ENCODE assay signal across 29 mouse cellular contexts in genomic region chr15:85791449-85791848, GRCm38 (mm10). TPM values are rescaled to one million over a fixed set of nuclear protein-coding genes. Genes with fewer than 3 reads are reported as not detected.
DNase-seq lines count a peak whose midpoint lies in the region; ATAC-seq and TF ChIP-seq lines count a peak whose summit lies in the region.
"Had no signal": no experiment of that assay in that cellular context is flagged by ENCODE, and none has a peak within 500 bp of the region (broad histone marks: within the 10 kb centered on the region; RNA-seq: fewer than 3 reads in every experiment).

No protein-coding gene starts in this region.

- no peaks in the 10 kb centered on the region for H3K36me3 ChIP-seq in embryonic facial prominence, embryonic 14.5 days (ENCODE audit: control insufficient read depth, insufficient read depth, low read length)
- no peaks in the 10 kb centered on the region for H3K36me3 ChIP-seq in embryonic facial prominence, embryonic 10.5 days (replicated peaks)
- H3K36me3 ChIP-seq in stomach, postnatal 0 days (ENCODE audit: control insufficient read depth, insufficient read depth, low read length): no peaks in the 10 kb centered on the region
- no peaks in the 10 kb centered on the region for H3K36me3 ChIP-seq in hindbrain, embryonic 13.5 days
- H3K36me3 ChIP-seq: embryonic facial prominence, embryonic 15.5 days; G1E; heart, embryonic 12.5 days; hindbrain, embryonic 15.5 days had no signal

- ATAC-seq in embryonic facial prominence, embryonic 14.5 days (ENCODE audit: low read depth): peak; percentile 65; the same call in 1 of the 2 replicates
- no peak for ATAC-seq in stomach, postnatal 0 days (ENCODE audit: low FRiP score, low TSS enrichment)
- ATAC-seq in activated CD4-positive, CD25-positive, alpha-beta regulatory T cell, adult 4 months: no peak
- no peak for ATAC-seq in hindbrain, embryonic 13.5 days (ENCODE audit: low FRiP score)
- ATAC-seq: forebrain, embryonic 14.5 days; forebrain, postnatal 0 days; Patski had no signal

- no peak for TF ChIP-seq CTCF in lung, adult 2 months (IDR thresholded peaks at IDR 0.05; ENCODE audit: insufficient read depth, low read length)
- no peak for TF ChIP-seq CTCF in stomach, postnatal 0 days (IDR thresholded peaks at IDR 0.05; ENCODE audit: low read depth)

- H3K9me3 ChIP-seq in embryonic facial prominence, embryonic 14.5 days (ENCODE audit: control insufficient read depth, low read length): no peaks in the 10 kb centered on the region
- no peaks in the 10 kb centered on the region for H3K9me3 ChIP-seq in embryonic facial prominence, embryonic 10.5 days
- H3K9me3 ChIP-seq in stomach, postnatal 0 days (ENCODE audit: control insufficient read depth, low read length): no peaks in the 10 kb centered on the region
- no peaks in the 10 kb centered on the region for H3K9me3 ChIP-seq in hindbrain, embryonic 13.5 days
- H3K9me3 ChIP-seq: embryonic facial prominence, embryonic 15.5 days; G1E; heart, embryonic 12.5 days; heart, embryonic 15.5 days; hindbrain, embryonic 15.5 days had no signal

- H3K4me1 ChIP-seq in embryonic facial prominence, embryonic 14.5 days (ENCODE audit: control insufficient read depth, insufficient read depth, low read length): no peaks in the 10 kb centered on the region
- no peaks in the 10 kb centered on the region for H3K4me1 ChIP-seq in embryonic facial prominence, embryonic 10.5 days
- H3K4me1 ChIP-seq in lung, adult 2 months (ENCODE audit: control insufficient read depth, insufficient read depth, low read length): no peaks in the 10 kb centered on the region
- H3K4me1 ChIP-seq in stomach, postnatal 0 days (replicated peaks; ENCODE audit: control insufficient read depth, insufficient read depth): no peaks in the 10 kb centered on the region
- H3K4me1 ChIP-seq in hindbrain, embryonic 13.5 days (replicated peaks): no peaks in the 10 kb centered on the region
- H3K4me1 ChIP-seq: embryonic facial prominence, embryonic 15.5 days; hindbrain, embryonic 15.5 days had no signal

- no peak overlapping the region for H3K27ac ChIP-seq in embryonic facial prominence, embryonic 14.5 days (replicated peaks; ENCODE audit: low read depth, low read length)
- no peak overlapping the region for H3K27ac ChIP-seq in embryonic facial prominence, embryonic 10.5 days (replicated peaks)
- peak overlapping the region; percentile 79 for H3K27ac ChIP-seq in stomach, postnatal 0 days (replicated peaks)
- H3K27ac ChIP-seq in hindbrain, embryonic 13.5 days: no peak overlapping the region
- H3K27ac ChIP-seq: embryonic facial prominence, embryonic 15.5 days; gastrocnemius, adult 2 months; heart, embryonic 15.5 days; hindbrain, embryonic 15.5 days had no signal

- H3K9ac ChIP-seq in embryonic facial prominence, embryonic 14.5 days (ENCODE audit: low read depth, low read length): no peak overlapping the region
- no peak overlapping the region for H3K9ac ChIP-seq in stomach, postnatal 0 days (ENCODE audit: low read length)
- no peak overlapping the region for H3K9ac ChIP-seq in hindbrain, embryonic 13.5 days
- H3K9ac ChIP-seq: embryonic facial prominence, embryonic 15.5 days; forebrain, postnatal 0 days; heart, embryonic 12.5 days; heart, embryonic 15.5 days; hindbrain, embryonic 15.5 days had no signal

- no peak for TF ChIP-seq POLR2A in lung, adult 2 months (IDR thresholded peaks at IDR 0.05; ENCODE audit: borderline replicate concordance, extremely low read depth, low read depth, low read length)

- WGBS in embryonic facial prominence, embryonic 14.5 days: 85% methylated on average over 4 of the region's 4 CpGs
- 89% methylated on average over 4 of the region's 4 CpGs for WGBS in embryonic facial prominence, embryonic 10.5 days
- 73% methylated on average over 4 of the region's 4 CpGs for whole genome bisulfite sequencing in lung, adult 2 months
- 69% methylated on average over 4 of the region's 4 CpGs for WGBS in stomach, postnatal 0 days
- 93% methylated on average over 4 of the region's 4 CpGs for WGBS in hindbrain, embryonic 13.5 days

- H3K4me3 ChIP-seq in embryonic facial prominence, embryonic 14.5 days (ENCODE audit: low read depth, low read length): no peak overlapping the region
- no peak overlapping the region for H3K4me3 ChIP-seq in embryonic facial prominence, embryonic 10.5 days
- H3K4me3 ChIP-seq in lung, adult 2 months (replicated peaks; ENCODE audit: extremely low read depth, low read depth, low read length): no peak overlapping the region
- H3K4me3 ChIP-seq in stomach, postnatal 0 days (ENCODE audit: low read depth, low read length): no peak overlapping the region
- H3K4me3 ChIP-seq in hindbrain, embryonic 13.5 days: no peak overlapping the region
- H3K4me3 ChIP-seq: embryonic facial prominence, embryonic 15.5 days; gastrocnemius, adult 2 months; heart, embryonic 12.5 days; heart, embryonic 15.5 days; hindbrain, embryonic 15.5 days had no signal

- H3K27me3 ChIP-seq in embryonic facial prominence, embryonic 14.5 days (replicated peaks; ENCODE audit: control insufficient read depth, insufficient read depth, low read length): no peaks in the 10 kb centered on the region
- no peaks in the 10 kb centered on the region for H3K27me3 ChIP-seq in embryonic facial prominence, embryonic 10.5 days (replicated peaks; ENCODE audit: low read depth, poor library complexity, severe bottlenecking)
- H3K27me3 ChIP-seq in stomach, postnatal 0 days (ENCODE audit: control insufficient read depth, insufficient read depth, low read length): no peaks in the 10 kb centered on the region
- no peaks in the 10 kb centered on the region for H3K27me3 ChIP-seq in hindbrain, embryonic 13.5 days
- H3K27me3 ChIP-seq: embryonic facial prominence, embryonic 15.5 days; heart, embryonic 12.5 days; heart, embryonic 15.5 days; hindbrain, embryonic 15.5 days; Patski had no signal

- peak; percentile 11 for DNase-seq in embryonic facial prominence, embryonic 14.5 days (ENCODE audit: low spot score)
- no peak for DNase-seq in embryonic facial prominence, embryonic 10.5 days (ENCODE audit: low spot score)
- DNase-seq in lung, adult 18-20 months: peak; percentile 59 to 74
- DNase-seq in lung, adult 2 months: no peak
- peak; percentile 76 for DNase-seq in lung, postnatal 25 days (ENCODE audit: low spot score)
- no peak for DNase-seq in stomach, postnatal 0 days (ENCODE audit: low spot score)
- DNase-seq: adrenal gland, adult 2 months; adrenal gland, postnatal 14 days; cerebellum, adult 11 months; cerebellum, adult 2 months; cerebellum, adult 9-11 months; cerebellum, postnatal 25 days; embryo, embryonic 11 days; forebrain, postnatal 0 days; gastrocnemius, adult 2 months; gastrocnemius, postnatal 14 days; heart, adult 11 months; heart, postnatal 14 days; heart, postnatal 4 days had no signal

- no peak overlapping the region for H3K4me2 ChIP-seq in embryonic facial prominence, embryonic 14.5 days (ENCODE audit: low read depth, low read length)
- no peak overlapping the region for H3K4me2 ChIP-seq in stomach, postnatal 0 days (replicated peaks; ENCODE audit: low read depth)
- no peak overlapping the region for H3K4me2 ChIP-seq in hindbrain, embryonic 13.5 days
- H3K4me2 ChIP-seq: embryonic facial prominence, embryonic 15.5 days; heart, embryonic 12.5 days; heart, embryonic 15.5 days; hindbrain, embryonic 15.5 days had no signal

- TF ChIP-seq EP300 in stomach, postnatal 0 days (optimal IDR thresholded peaks at IDR 0.05): no peak

RNA-seq across cellular contexts. Expression of gene Cdpf1, which starts 20.0 kb away (rescaled TPM):
- polyA plus RNA-seq in embryonic facial prominence, embryonic 14.5 days (2014; fragmentation: Nextera tagmentation; extraction: Ambion mirVana): 30.6 and 33.4 TPM in 2 replicates
- polyA plus RNA-seq in embryonic facial prominence, embryonic 10.5 days (2016; fragmentation: Nextera tagmentation; extraction: Ambion mirVana): 32.2 and 34.2 TPM in 2 replicates
- polyA plus RNA-seq in lung, adult 2 months (2012; rRNA removed): 39.0 and 43.0 TPM in 2 replicates
- polyA plus RNA-seq in stomach, postnatal 0 days (2015; fragmentation: Nextera tagmentation; extraction: Ambion mirVana): 38.8 and 40.2 TPM in 2 replicates
- polyA plus RNA-seq in activated CD4-positive, CD25-positive, alpha-beta regulatory T cell, adult 4 months (2017; shearing (Covaris generic)): 10 to 100 TPM; 37.8 to 46.6 TPM
- 17.1 and 20.5 TPM in 2 replicates for polyA plus RNA-seq in hindbrain, embryonic 13.5 days (2015; fragmentation: Nextera tagmentation; extraction: Ambion mirVana)

RNA-seq across cellular contexts. Expression of gene Pkdrej, which starts 30.1 kb away (rescaled TPM):
- 0.26 and 0.31 TPM in 2 replicates for polyA plus RNA-seq in embryonic facial prominence, embryonic 14.5 days (2014; fragmentation: Nextera tagmentation; extraction: Ambion mirVana)
- polyA plus RNA-seq in embryonic facial prominence, embryonic 10.5 days (2016; fragmentation: Nextera tagmentation; extraction: Ambion mirVana): 0.04 TPM in 2 replicates
- polyA plus RNA-seq in lung, adult 2 months (2012; rRNA removed): 0.25 and 0.44 TPM in 2 replicates
- polyA plus RNA-seq in stomach, postnatal 0 days (2015; fragmentation: Nextera tagmentation; extraction: Ambion mirVana): 0.21 and 0.27 TPM in 2 replicates
- not detected for polyA plus RNA-seq in activated CD4-positive, CD25-positive, alpha-beta regulatory T cell, adult 4 months (2017; shearing (Covaris generic))
- polyA plus RNA-seq in hindbrain, embryonic 13.5 days (2015; fragmentation: Nextera tagmentation; extraction: Ambion mirVana): 0.04 TPM in 1 of 2 replicates, not detected in the other
- polyA plus RNA-seq: forebrain, embryonic 11.5 days; G1E had no signal

RNA-seq across cellular contexts. Expression of gene Ttc38, which starts 40.7 kb away (rescaled TPM):
- 5.0 and 6.1 TPM in 2 replicates for polyA plus RNA-seq in embryonic facial prominence, embryonic 14.5 days (2014; fragmentation: Nextera tagmentation; extraction: Ambion mirVana)
- 2.2 and 3.1 TPM in 2 replicates for polyA plus RNA-seq in embryonic facial prominence, embryonic 10.5 days (2016; fragmentation: Nextera tagmentation; extraction: Ambion mirVana)
- 8.7 and 13.0 TPM in 2 replicates for polyA plus RNA-seq in lung, adult 2 months (2012; rRNA removed)
- 15.6 and 18.0 TPM in 2 replicates for polyA plus RNA-seq in stomach, postnatal 0 days (2015; fragmentation: Nextera tagmentation; extraction: Ambion mirVana)
- polyA plus RNA-seq in activated CD4-positive, CD25-positive, alpha-beta regulatory T cell, adult 4 months (2017; shearing (Covaris generic)): 10 to 100 TPM; 11.3 to 13.0 TPM
- polyA plus RNA-seq in hindbrain, embryonic 13.5 days (2015; fragmentation: Nextera tagmentation; extraction: Ambion mirVana): 3.4 and 3.9 TPM in 2 replicates

RNA-seq across cellular contexts. Expression of gene Ppara, which starts 56.7 kb away (rescaled TPM):
- polyA plus RNA-seq in embryonic facial prominence, embryonic 14.5 days (2014; fragmentation: Nextera tagmentation; extraction: Ambion mirVana): 3.5 and 6.0 TPM in 2 replicates
- 0.29 and 0.75 TPM in 2 replicates for polyA plus RNA-seq in embryonic facial prominence, embryonic 10.5 days (2016; fragmentation: Nextera tagmentation; extraction: Ambion mirVana)
- 2.2 and 2.3 TPM in 2 replicates for polyA plus RNA-seq in lung, adult 2 months (2012; rRNA removed)
- polyA plus RNA-seq in stomach, postnatal 0 days (2015; fragmentation: Nextera tagmentation; extraction: Ambion mirVana): 16.8 and 18.8 TPM in 2 replicates
- polyA plus RNA-seq in activated CD4-positive, CD25-positive, alpha-beta regulatory T cell, adult 4 months (2017; shearing (Covaris generic)): under 1 TPM in 1 of 2 experiments, not detected in 1; 0.09 TPM
- polyA plus RNA-seq in hindbrain, embryonic 13.5 days (2015; fragmentation: Nextera tagmentation; extraction: Ambion mirVana): 1.2 and 1.7 TPM in 2 replicates
- polyA plus RNA-seq: G1E had no signal

Comparison
In these comparisons a context has a peak if more than half of its experiments do, and no peak if none do; other contexts are left out.
1. DNase-seq: peak in embryonic facial prominence, embryonic 14.5 days (single experiment), lung, adult 18-20 months (2 of 2) and lung, postnatal 25 days (single experiment); none in embryonic facial prominence, embryonic 10.5 days (single experiment), lung, adult 2 months (single experiment) and stomach, postnatal 0 days (single experiment).